Mouse (Mus musculus): ENCODE measurements around the gene Spire2.
"Not testable (repeated sequence)": the region's sequence is repeated elsewhere in the genome, so short reads cannot be mapped to it uniquely, and the experiment has no call there.

Gene Spire2

DNA sequence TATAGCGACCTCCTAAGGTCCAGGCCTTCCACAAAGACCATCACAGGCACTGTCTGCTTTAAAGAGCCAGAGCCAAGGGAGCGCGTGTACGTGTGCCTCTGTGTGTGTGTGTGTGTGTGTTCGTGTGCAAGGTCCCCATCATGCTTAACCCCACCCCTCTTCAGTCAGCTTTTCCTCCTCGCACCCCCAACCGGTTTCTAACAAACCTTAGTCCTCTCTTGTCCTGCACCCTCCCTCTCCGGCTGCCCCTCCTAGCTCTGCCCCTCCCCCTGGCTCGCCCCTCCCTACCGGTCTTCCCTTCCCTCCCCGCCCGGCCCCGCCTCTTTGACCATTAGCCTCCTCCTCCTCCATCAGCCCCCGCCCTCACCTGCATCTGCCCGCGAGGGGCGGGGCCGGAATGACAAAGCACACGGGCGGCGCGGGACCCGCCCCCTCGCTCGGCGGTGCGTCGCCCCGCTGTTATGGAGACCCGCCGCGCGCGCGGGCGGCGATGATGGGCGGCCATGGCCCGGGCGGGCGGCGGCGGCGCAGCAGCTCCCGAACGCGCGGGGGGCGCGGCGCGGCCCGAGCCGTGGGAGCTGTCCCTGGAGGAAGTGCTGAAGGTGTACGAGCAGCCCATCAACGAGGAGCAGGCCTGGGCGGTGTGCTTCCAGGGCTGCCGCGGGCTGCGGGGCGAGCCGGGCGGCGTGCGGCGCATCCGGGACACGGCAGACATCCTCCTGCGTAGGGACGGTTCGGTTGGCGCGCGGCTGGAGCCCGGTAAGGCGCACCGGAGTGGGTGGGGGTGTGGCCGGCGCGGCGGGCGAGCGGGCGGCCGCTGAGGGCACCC lies at the start of gene Spire2:
Gene Spire2, plus strand, starts transcription at position 452 of the 829 bp plus-strand sequence.
- DNase-seq: peak; percentile 62 to 70

DNA sequence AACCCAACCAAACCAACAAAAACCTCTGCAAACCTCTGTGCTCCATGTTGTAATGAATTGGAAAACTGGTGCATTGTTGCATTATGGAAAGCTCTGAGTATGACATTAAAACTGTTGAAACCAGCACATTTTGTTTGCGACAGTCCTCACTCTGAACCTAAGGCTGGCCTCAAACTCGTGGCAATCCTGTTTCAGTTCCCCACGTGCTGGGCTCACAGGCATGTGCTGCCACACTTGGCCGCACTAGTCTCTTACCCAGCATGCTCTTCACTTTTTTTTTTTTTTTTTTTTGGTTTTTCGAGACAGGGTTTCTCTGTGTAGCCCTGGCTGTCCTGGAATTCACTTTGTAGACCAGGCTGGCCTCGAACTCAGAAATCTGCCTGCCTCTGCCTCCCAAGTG lies 49.5 kb upstream of the Spire2 start:
- DNase-seq: not testable (repeated sequence)

DNA sequence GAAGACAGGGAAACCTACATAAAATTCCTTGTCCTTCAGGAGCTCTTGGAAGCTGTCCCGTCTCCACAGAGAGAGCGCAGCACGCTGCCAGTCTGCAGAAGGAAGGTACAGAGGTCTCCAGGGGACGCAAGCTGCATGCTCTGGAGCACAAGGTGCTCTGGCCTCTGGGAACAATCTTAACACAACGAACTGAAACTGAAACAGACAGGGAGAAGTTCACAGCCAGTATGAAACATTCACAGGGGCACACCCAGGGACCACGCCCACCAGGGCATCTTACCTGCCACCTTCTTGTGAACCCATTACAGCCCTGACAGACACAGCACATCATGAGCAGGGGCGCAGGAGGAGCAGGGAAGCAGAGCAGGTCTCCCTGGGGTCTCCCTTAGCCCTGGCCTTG lies 48.5 kb upstream of the Spire2 start:
- DNase-seq: no peak

GRCm38 (mm10) chr8:123284493-123284892 lies 48.0 kb upstream of the Spire2 start:
- DNase-seq: no peak

DNA sequence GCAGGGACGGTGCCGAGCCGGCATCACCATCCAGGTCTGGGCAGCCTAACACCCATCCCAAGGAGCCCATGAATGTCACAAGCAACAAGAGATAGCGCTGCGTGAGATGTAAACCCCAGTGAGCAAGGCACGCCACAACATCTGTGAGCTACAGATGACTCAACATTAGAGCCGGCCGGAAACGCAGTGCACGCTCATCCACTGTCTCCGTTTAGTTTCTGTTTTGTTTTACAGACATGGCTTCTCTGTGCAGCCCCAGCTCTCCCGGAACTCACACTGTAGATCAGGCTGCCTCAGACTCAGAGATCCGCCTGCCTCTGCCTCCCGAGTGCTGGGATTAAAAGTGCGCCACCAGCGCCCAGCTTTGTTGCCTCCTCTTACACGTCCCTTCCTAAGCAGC lies 45.2 kb upstream of the Spire2 start:
- DNase-seq: no peak

DNA sequence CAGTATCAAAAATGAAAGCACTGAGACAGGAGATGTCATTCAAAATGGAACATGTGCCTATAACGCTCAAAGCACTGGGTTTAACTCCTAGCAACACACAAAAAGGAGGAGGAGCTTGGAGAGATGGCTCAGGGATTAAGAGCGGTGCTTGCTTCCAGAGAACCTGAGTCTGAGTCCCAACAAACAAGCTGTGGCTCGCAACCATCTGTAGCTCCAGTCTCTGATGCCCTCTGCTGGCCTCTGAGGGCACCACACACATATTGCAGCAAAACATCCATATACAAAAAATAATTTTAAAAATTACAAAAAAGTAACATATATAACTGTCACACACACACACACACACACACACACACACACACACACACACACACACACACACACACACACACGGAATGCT lies 42.3 kb upstream of the Spire2 start:
- peak in 1 of 2 experiments; percentile 43 for DNase-seq

DNA sequence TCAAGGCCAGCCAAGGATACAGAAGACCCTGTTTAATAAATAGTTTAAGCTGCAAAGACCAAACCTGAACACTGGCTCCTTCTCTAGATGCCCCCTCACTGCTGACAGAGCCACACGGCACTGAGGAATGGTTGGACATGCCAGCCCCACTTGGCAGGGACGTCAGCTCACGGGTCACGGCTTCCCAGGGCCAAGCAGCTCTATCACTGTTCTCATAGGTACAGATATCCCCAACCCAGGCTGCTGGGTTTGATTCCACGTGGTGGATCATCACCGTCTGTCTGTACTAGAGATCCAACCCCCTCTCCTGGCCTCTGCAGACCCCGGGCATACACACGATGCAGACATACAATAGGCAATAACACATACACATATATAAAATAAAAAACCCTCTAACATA lies 41.8 kb upstream of the Spire2 start:
- DNase-seq: no peak

- DNase-seq: no peak
Observed at GRCm38 (mm10) chr8:123291716-123292115, 40.8 kb upstream of the Spire2 start.

DNA sequence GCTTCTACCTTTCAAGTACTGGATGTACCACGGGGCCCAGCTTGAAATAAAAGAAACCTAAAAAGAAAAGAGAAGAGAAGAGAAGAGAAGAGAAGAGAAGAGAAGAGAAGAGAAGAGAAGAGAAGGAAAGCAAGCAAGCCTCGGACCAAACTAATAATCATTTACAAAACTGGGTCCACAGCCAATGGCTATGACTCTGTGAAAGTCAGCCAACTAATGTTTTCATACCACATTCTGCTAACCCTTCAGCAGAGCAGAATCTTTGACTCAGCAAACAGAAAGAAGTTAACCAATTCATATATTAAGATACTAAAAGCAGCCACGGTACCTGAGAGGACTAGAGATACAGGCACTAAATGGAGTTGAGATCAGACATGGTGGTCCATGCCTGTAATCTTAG lies 40.2 kb upstream of the Spire2 start:
- peak; percentile 35 to 37 for DNase-seq

- no peak for DNase-seq
Observed at GRCm38 (mm10) chr8:123292785-123293184, 39.7 kb upstream of the Spire2 start.

DNA sequence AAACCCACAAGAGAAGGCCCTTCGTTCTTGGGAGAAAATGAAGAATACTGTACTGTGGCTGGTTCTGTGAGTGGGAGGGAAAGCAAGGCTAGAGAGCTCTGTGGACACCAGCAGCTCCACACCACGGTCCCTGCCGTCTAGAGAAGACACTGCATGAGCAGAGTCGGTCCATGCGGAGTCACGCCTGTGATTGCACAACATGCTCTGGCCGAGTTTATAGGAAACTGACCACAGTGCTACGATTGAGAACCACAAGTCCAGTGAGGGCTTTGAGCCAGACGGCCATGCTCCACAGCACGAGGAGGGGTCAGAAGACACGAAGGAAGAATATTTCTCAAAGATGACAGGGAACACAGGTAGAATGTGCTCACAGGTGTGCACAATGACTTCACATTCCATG lies 34.2 kb upstream of the Spire2 start:
- peak in 1 of 2 experiments; percentile 18 for DNase-seq

- DNase-seq: no peak
Observed at GRCm38 (mm10) chr8:123308738-123309137, 23.8 kb upstream of the Spire2 start.

DNA sequence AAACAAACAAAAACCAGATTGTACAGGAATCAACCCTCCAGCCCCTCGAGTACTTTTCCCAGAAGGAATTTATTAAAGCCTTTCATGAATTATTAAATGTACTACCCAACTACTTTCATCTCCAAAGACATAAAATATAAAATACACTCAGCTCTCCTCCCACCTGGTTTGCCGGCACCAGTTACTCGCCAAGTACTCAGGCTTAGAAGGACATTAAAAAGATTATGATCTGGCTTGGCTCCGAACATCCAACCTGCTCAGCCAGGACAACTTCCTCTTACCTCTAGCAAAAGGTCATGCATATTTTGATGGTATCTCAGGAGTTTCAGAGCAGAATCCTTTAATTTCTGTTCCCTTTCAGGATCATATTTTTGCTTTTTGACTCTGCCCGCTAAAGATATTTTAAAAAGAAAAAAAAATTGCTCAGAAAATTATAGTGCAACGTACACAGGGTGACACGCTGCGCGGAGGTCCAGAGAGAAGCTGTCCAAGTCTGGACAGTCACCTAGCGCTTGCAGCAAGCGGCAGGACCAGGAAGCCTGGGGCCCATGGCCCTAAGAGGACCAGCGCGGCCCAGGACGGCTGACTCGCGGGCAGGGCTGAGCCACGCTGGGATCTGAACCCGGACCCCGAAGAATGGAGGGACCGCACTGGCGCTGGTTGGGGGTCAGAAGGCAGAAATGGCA lies 14.6 kb upstream of the Spire2 start:
- peak in 1 of 2 experiments; percentile 30 for DNase-seq

- peak; percentile 93 to 95 for DNase-seq
Observed at GRCm38 (mm10) chr8:123318467-123318911, 14.0 kb upstream of the Spire2 start, which contains the start of gene Fanca. Gene Fanca, minus strand, starts transcription at chr8:123318576.

DNA sequence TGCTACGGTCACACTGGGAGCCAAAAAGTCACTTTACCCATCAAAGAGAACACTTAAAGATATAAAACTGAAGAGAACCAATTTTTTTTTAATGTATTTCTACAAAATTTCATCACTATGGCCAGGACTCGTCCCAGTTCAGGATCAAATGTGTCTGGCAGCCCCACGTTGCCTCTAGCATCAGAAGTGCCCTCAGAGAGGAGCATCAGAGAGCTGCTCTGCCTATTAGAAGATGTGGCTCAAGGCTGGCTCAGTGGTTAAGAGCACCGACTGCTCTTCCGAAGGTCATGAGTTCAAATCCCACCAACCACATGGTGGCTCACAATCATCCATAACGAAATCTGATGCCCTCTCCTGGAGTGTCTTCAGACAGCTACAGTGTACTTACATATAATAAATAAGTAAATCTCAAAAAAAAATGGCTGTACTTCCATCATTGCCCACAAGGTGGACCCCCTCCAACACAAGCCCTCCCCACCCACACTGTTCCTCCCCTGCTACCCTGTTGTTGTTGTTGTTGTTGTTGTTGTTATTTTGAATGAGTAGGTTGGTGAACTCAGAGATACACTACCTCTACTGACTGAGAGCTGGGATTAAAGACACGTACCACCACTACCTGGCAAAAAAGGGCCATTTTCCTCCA lies 12.9 kb upstream of the Spire2 start:
- DNase-seq: peak; percentile 34 to 45

GRCm38 (mm10) chr8:123328552-123328951 lies 4.0 kb upstream of the Spire2 start:
- DNase-seq: no peak

DNA sequence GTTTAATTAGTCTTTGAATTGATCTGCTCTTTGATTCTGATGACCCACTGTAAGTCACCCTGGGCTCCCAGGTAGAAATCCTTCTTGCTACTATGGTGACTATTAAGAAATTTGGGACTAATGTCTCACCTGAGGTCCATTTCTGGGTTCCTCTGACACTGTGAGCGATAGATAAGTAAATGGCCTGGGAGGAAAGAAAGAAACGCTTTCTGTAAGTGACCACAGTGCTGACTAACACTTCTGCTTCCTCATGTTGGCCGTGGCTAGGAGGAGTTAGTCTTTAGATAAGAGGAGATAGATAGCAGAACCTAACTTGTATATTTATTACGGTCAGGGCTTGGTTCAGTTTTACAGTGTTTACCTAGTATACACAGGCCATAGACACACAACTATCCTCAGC lies 3.2 kb upstream of the Spire2 start:
- no peak for DNase-seq

- no peak for DNase-seq
Observed at GRCm38 (mm10) chr8:123329961-123330360, 2.6 kb upstream of the Spire2 start.

GRCm38 (mm10) chr8:123330701-123331100 lies 1.8 kb upstream of the Spire2 start:
- no peak for DNase-seq

GRCm38 (mm10) chr8:123331301-123331700 lies 1.2 kb upstream of the Spire2 start:
- DNase-seq: no peak

GRCm38 (mm10) chr8:123331810-123332209 lies 703 bp upstream of the Spire2 start:
- DNase-seq: no peak

GRCm38 (mm10) chr8:123333091-123333587 lies 626 bp downstream of the Spire2 start:
- no peak for DNase-seq

DNA sequence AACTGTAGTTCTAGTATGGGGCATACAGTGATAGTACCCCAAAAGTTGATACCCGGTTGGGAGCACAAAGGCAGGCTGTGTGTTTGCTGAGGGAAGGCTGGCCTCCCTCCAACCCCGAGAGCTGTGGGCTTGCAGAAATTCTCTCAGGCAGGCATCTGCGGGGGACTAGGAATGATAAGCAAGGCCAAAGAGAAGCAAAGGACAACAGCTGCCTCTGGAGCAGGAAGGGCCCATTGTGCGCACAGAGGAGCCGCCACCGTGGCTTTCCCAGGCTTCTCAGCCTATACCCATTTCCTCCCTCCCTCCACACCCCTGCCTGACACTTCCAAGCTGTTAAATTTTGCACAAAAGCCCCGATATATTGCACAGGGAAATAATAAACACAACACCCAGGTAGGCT lies 1.4 kb downstream of the Spire2 start:
- no peak for DNase-seq
